30 mouse cellular contexts compared by ENCODE assay signal in genomic region chr1:31156884-31157283, GRCm38 (mm10). TPM values are rescaled to one million over a fixed set of nuclear protein-coding genes. Genes with fewer than 3 reads are reported as not detected.
DNase-seq lines count a peak whose midpoint lies in the region; ATAC-seq and TF ChIP-seq lines count a peak whose summit lies in the region.
"Had no signal": no experiment of that assay in that cellular context is flagged by ENCODE, and none has a peak within 500 bp of the region (broad histone marks: within the 10 kb centered on the region; RNA-seq: fewer than 3 reads in every experiment).

No protein-coding gene starts in this region.

- H3K9ac ChIP-seq in kidney, embryonic 16.5 days (replicated peaks; ENCODE audit: low read length), result no peak overlapping the region
- H3K9ac ChIP-seq in stomach, postnatal 0 days (ENCODE audit: low read length), result no peak overlapping the region
- H3K9ac ChIP-seq in forebrain, embryonic 12.5 days, result no peak overlapping the region
- H3K9ac ChIP-seq: embryonic facial prominence, embryonic 12.5 days; forebrain, postnatal 0 days; heart, embryonic 12.5 days; hindbrain, embryonic 12.5 days; neural tube, embryonic 15.5 days; stomach, embryonic 15.5 days had no signal

- peak; percentile 67; the same call in 1 of the 2 replicates for ATAC-seq in kidney, embryonic 16.5 days (ENCODE audit: low FRiP score, low TSS enrichment)
- ATAC-seq in stomach, postnatal 0 days (ENCODE audit: low FRiP score, low TSS enrichment), result peak; percentile 66; the same call in 1 of the 2 replicates
- no peak for ATAC-seq in forebrain, embryonic 12.5 days (ENCODE audit: low FRiP score)
- ATAC-seq: activated CD4-positive, CD25-positive, alpha-beta regulatory T cell, adult 4 months; forebrain, postnatal 0 days; inflammation-experienced regulatory T-cells, adult 6 months; midbrain, embryonic 16.5 days had no signal

- 73% methylated on average over 2 of the region's 2 CpGs for WGBS in kidney, embryonic 16.5 days
- 44% methylated on average over 2 of the region's 2 CpGs for WGBS in stomach, postnatal 0 days
- WGBS in forebrain, embryonic 12.5 days, result 93% methylated on average over 2 of the region's 2 CpGs

- no peak overlapping the region for H3K4me3 ChIP-seq in kidney, embryonic 16.5 days (ENCODE audit: low read length)
- H3K4me3 ChIP-seq in stomach, postnatal 0 days (ENCODE audit: low read depth, low read length), result no peak overlapping the region
- no peak overlapping the region for H3K4me3 ChIP-seq in forebrain, embryonic 12.5 days (replicated peaks)
- H3K4me3 ChIP-seq: embryonic facial prominence, embryonic 12.5 days; heart, embryonic 12.5 days; hindbrain, embryonic 12.5 days; neural tube, embryonic 15.5 days; stomach, embryonic 15.5 days had no signal

- TF ChIP-seq CTCF in stomach, postnatal 0 days (IDR thresholded peaks at IDR 0.05; ENCODE audit: low read depth), result no peak

- no peak overlapping the region for H3K4me2 ChIP-seq in kidney, embryonic 16.5 days (replicated peaks; ENCODE audit: low read depth, low read length)
- H3K4me2 ChIP-seq in stomach, postnatal 0 days (replicated peaks; ENCODE audit: low read depth), result no peak overlapping the region
- no peak overlapping the region for H3K4me2 ChIP-seq in forebrain, embryonic 12.5 days
- H3K4me2 ChIP-seq: embryonic facial prominence, embryonic 12.5 days; heart, embryonic 12.5 days; hindbrain, embryonic 12.5 days; liver, embryonic 11.5 days; neural tube, embryonic 15.5 days; stomach, embryonic 15.5 days had no signal

- H3K4me1 ChIP-seq in kidney, embryonic 16.5 days (ENCODE audit: insufficient read depth, low read length), result no peaks in the 10 kb centered on the region
- no peaks in the 10 kb centered on the region for H3K4me1 ChIP-seq in stomach, postnatal 0 days (replicated peaks; ENCODE audit: control insufficient read depth, insufficient read depth)
- no peaks in the 10 kb centered on the region for H3K4me1 ChIP-seq in forebrain, embryonic 12.5 days
- H3K4me1 ChIP-seq: embryonic facial prominence, embryonic 12.5 days; heart, embryonic 12.5 days; hindbrain, embryonic 12.5 days; neural tube, embryonic 15.5 days; stomach, embryonic 15.5 days had no signal

- no peak for TF ChIP-seq EP300 in stomach, postnatal 0 days (optimal IDR thresholded peaks at IDR 0.05)

- peak; percentile 16 to 66 for DNase-seq in adrenal gland, adult (ENCODE audit: inconsistent age in 2 of 2, low spot score in 1 of 2)
- DNase-seq in adrenal gland, postnatal 25 days, result no peak
- no peak for DNase-seq in kidney, adult 11 months
- DNase-seq in MN1 (ENCODE audit: low spot score), result peak; percentile 29
- DNase-seq in stomach, postnatal 0 days (ENCODE audit: low spot score), result no peak
- no peak for DNase-seq in cerebellum, adult 11-12 months
- DNase-seq: cerebellum, adult 9-11 months; forebrain, postnatal 0 days; heart, adult 11 months; heart, postnatal 14 days; lung, adult 18-20 months had no signal

- H3K27me3 ChIP-seq in kidney, embryonic 16.5 days (ENCODE audit: insufficient read depth, low read length), result no peaks in the 10 kb centered on the region
- H3K27me3 ChIP-seq in stomach, postnatal 0 days (ENCODE audit: control insufficient read depth, insufficient read depth, low read length), result no peaks in the 10 kb centered on the region
- no peaks in the 10 kb centered on the region for H3K27me3 ChIP-seq in forebrain, embryonic 12.5 days
- H3K27me3 ChIP-seq: CH12.LX; embryonic facial prominence, embryonic 12.5 days; heart, embryonic 12.5 days; hindbrain, embryonic 12.5 days; neural tube, embryonic 15.5 days; stomach, embryonic 15.5 days had no signal

- H3K36me3 ChIP-seq in kidney, embryonic 16.5 days (ENCODE audit: insufficient read depth, low read length), result no peaks in the 10 kb centered on the region
- no peaks in the 10 kb centered on the region for H3K36me3 ChIP-seq in stomach, postnatal 0 days (ENCODE audit: control insufficient read depth, insufficient read depth, low read length)
- H3K36me3 ChIP-seq in forebrain, embryonic 12.5 days (replicated peaks), result no peaks in the 10 kb centered on the region
- H3K36me3 ChIP-seq: embryonic facial prominence, embryonic 12.5 days; heart, embryonic 12.5 days; hindbrain, embryonic 12.5 days; neural tube, embryonic 15.5 days; stomach, embryonic 15.5 days had no signal

- no peaks in the 10 kb centered on the region for H3K9me3 ChIP-seq in kidney, embryonic 16.5 days (ENCODE audit: low read length)
- H3K9me3 ChIP-seq in stomach, postnatal 0 days (ENCODE audit: control insufficient read depth, low read length), result no peaks in the 10 kb centered on the region
- no peaks in the 10 kb centered on the region for H3K9me3 ChIP-seq in forebrain, embryonic 12.5 days
- H3K9me3 ChIP-seq: embryonic facial prominence, embryonic 12.5 days; heart, embryonic 12.5 days; hindbrain, embryonic 12.5 days; neural tube, embryonic 15.5 days; stomach, embryonic 15.5 days had no signal

- H3K27ac ChIP-seq in kidney, embryonic 16.5 days (ENCODE audit: low read length), result no peak overlapping the region
- no peak overlapping the region for H3K27ac ChIP-seq in stomach, postnatal 0 days (replicated peaks)
- no peak overlapping the region for H3K27ac ChIP-seq in forebrain, embryonic 12.5 days
- H3K27ac ChIP-seq: embryonic facial prominence, embryonic 12.5 days; hindbrain, embryonic 12.5 days; neural tube, embryonic 15.5 days; stomach, embryonic 15.5 days had no signal

RNA-seq across cellular contexts. Expression of gene Lgsn, which starts 19.3 kb away (rescaled TPM):
- total RNA-seq in adrenal gland, postnatal 25 days (2021), result not detected in 2 replicates
- not detected in 2 replicates for polyA plus RNA-seq in kidney, embryonic 16.5 days (2015; fragmentation: Nextera tagmentation; extraction: Ambion mirVana)
- not detected in 2 replicates for polyA plus RNA-seq in stomach, postnatal 0 days (2015; fragmentation: Nextera tagmentation; extraction: Ambion mirVana)
- not detected in 2 replicates for polyA plus RNA-seq in forebrain, embryonic 12.5 days (2016; fragmentation: Nextera tagmentation; extraction: Ambion mirVana)
- total RNA-seq: forebrain, postnatal 0 days; gastrocnemius, adult 8-10 months; heart, postnatal 14 days; layer of hippocampus, postnatal 14 days had no signal
- polyA plus RNA-seq: activated CD4-positive, CD25-positive, alpha-beta regulatory T cell, adult 4 months; cortical plate, adult 2 months; embryonic facial prominence, embryonic 12.5 days; heart, embryonic 12.5 days; hindbrain, embryonic 12.5 days; inflammation-experienced regulatory T-cells, adult 6 months; large intestine, adult 2 months; limb, embryonic 11.5 days; liver, embryonic 11.5 days; midbrain, embryonic 16.5 days; stomach, embryonic 15.5 days; thymus, postnatal 0 days; urinary bladder, adult 2 months had no signal

Comparison
In these comparisons a context has a peak if more than half of its experiments do, and no peak if none do; other contexts are left out.
1. DNase-seq: peak in adrenal gland, adult (2 of 2) and MN1 (single experiment); none in adrenal gland, postnatal 25 days (single experiment), kidney, adult 11 months (single experiment), stomach, postnatal 0 days (single experiment) and cerebellum, adult 11-12 months (single experiment).